Mouse (Mus musculus) left cerebral cortex, adult 18-20 months (tissue): ENCODE measurements around the gene Gm21119. TPM values are rescaled to one million over a fixed set of nuclear protein-coding genes. Genes with fewer than 3 reads are reported as not detected.

Experiments used
- DNase-seq, 2 experiments: peaks; one replicate each; pipeline ENCODE4 v3.0.0; 2021 to 2022; ENCODE audit warnings: low spot score in 2 of 2, mixed read lengths in 1 of 2
- total RNA-seq, 2 experiments: library from RNA; stranded (reverse); gene quantifications; 2 replicates each; pipeline ENCODE4 v1.2.3; 2021

Gene Gm21119
- total RNA-seq, 2 experiments from 2014 or later = 1.0 to 1.3 TPM

GRCm38 (mm10) chr8:20652976-20653375 is 38.3 kb downstream of the Gm21119 start:
- peak; percentile 3 to 5 for DNase-seq

- DNase-seq = peak; percentile 1
These were observed 63.7 kb downstream of the Gm21119 start for GRCm38 (mm10) chr8:20678418-20678817.
